Mouse (Mus musculus): Measurements from ENCODE around the gene Eif2b5. TPM values are rescaled to one million over a fixed set of nuclear protein-coding genes. Genes with fewer than 3 reads are reported as not detected.
"Not testable (repeated sequence)": the region's sequence is repeated elsewhere in the genome, so short reads cannot be mapped to it uniquely, and the experiment has no call there.

Gene Eif2b5
- 157 and 169 TPM in 2 replicates for polyA plus RNA-seq (2016; fragmentation: Nextera tagmentation; extraction: Ambion mirVana)

GRCm38 (mm10) chr16:20498677-20499475 is at the start of gene Eif2b5:
TSS of gene Eif2b5 (plus strand) at chr16:20498817.
- H3K27ac ChIP-seq (replicated peaks) = peak within 1 kb of the TSS; percentile 91
- peaks cover 12% of the 10 kb centered on the region for H3K27me3 ChIP-seq (replicated peaks; ENCODE audit: low read depth, poor library complexity, severe bottlenecking)
- under 1% methylated on average over 49 of the region's 49 CpGs for WGBS
- peaks cover 39% of the 10 kb centered on the region for H3K36me3 ChIP-seq (replicated peaks)
- peak; percentile 91 for DNase-seq (ENCODE audit: low spot score)
- H3K4me3 ChIP-seq = peak within 1 kb of the TSS; percentile 88
- H3K9me3 ChIP-seq = no peaks in the 10 kb centered on the region
- peaks cover 20% of the 10 kb centered on the region for H3K4me1 ChIP-seq

- no peaks in the 10 kb centered on the region for H3K4me1 ChIP-seq
- 82% methylated on average over 6 of the region's 6 CpGs for WGBS
- H3K4me3 ChIP-seq = no peak overlapping the region
- H3K27ac ChIP-seq (replicated peaks) = no peak overlapping the region
- DNase-seq (ENCODE audit: low spot score) = no peak
- H3K36me3 ChIP-seq (replicated peaks) = no peaks in the 10 kb centered on the region
- no peaks in the 10 kb centered on the region for H3K27me3 ChIP-seq (replicated peaks; ENCODE audit: low read depth, poor library complexity, severe bottlenecking)
- H3K9me3 ChIP-seq = no peaks in the 10 kb centered on the region
These were observed 46.8 kb upstream of the Eif2b5 start for GRCm38 (mm10) chr16:20451774-20452173.

DNA sequence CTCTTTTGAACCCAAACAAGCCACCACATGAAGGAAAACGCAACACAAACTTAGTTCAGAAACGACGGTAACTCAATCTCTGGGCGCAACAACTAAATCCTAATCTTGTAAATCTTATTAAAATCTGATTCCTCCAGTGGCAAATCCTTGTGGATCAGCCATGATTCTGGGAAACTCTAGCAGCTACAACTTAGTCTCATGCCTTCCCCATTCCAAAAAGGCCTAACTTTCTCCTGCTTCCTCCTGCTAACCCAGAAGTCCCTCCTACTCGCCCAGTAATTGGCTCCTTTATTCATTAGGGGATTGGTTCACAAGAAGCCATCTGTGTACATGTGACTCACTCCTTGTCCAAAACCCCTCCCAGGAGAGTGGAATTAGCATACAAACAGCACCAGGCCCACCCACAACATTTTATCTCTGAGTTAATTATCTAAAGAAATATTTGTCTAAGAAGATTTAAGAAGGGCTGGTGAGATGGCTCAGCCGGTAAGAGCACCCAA is 44.4 kb upstream of the Eif2b5 start:
- 93% methylated on average over 6 of the region's 6 CpGs for WGBS
- no peaks in the 10 kb centered on the region for H3K9me3 ChIP-seq
- no peaks in the 10 kb centered on the region for H3K36me3 ChIP-seq (replicated peaks)
- H3K4me1 ChIP-seq = no peaks in the 10 kb centered on the region
- H3K27me3 ChIP-seq (replicated peaks; ENCODE audit: low read depth, poor library complexity, severe bottlenecking) = no peaks in the 10 kb centered on the region
- H3K4me3 ChIP-seq = no peak overlapping the region
- no peak for DNase-seq (ENCODE audit: low spot score)
- no peak overlapping the region for H3K27ac ChIP-seq (replicated peaks)

DNA sequence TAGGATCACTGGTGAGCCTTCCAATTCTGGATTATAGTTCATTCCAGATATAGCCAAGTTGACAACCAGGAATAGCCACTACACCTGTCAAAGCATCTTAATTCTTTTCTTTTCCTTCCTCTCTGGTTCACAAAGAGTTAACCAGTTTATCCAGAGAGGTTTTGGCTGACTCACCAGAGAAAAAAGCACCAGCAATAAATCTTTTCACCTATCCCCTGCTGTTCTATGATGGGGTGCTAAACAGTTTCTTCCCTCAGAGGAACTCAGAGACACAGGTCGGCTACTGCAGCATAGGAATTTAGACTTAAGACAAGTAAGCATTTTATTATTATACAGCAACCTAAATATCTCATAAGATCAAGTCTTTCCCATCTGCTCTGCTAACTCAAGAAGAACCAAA is 42.5 kb upstream of the Eif2b5 start:
- H3K4me1 ChIP-seq = no peaks in the 10 kb centered on the region
- 52% methylated on average over 1 of the region's 1 CpGs for WGBS
- H3K9me3 ChIP-seq = no peaks in the 10 kb centered on the region
- no peaks in the 10 kb centered on the region for H3K36me3 ChIP-seq (replicated peaks)
- DNase-seq (ENCODE audit: low spot score) = no peak
- H3K27me3 ChIP-seq (replicated peaks; ENCODE audit: low read depth, poor library complexity, severe bottlenecking) = no peaks in the 10 kb centered on the region
- H3K4me3 ChIP-seq = no peak overlapping the region
- no peak overlapping the region for H3K27ac ChIP-seq (replicated peaks)

DNA sequence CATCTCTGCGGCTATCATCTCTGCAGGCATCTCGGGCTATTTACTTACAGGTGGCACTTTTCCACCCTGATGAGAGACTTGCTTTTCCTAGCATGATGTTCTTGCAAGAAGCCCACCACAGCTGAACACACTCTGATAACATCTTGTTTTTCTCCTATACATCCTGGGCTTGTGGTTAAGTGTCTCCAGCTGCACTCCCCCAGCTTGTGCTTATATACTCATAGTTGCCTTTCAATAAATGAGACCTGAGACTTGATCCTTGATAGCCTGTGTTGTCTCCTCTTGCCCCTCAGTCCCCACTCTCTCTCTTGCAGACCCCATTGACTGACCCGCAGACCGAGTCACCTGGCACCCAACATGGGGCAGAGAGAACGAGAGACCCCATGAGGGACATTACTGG is 39.9 kb upstream of the Eif2b5 start:
- not testable (repeated sequence) for H3K27me3 ChIP-seq (replicated peaks; ENCODE audit: low read depth, poor library complexity, severe bottlenecking)
- WGBS = 95% methylated on average over 5 of the region's 5 CpGs

DNA sequence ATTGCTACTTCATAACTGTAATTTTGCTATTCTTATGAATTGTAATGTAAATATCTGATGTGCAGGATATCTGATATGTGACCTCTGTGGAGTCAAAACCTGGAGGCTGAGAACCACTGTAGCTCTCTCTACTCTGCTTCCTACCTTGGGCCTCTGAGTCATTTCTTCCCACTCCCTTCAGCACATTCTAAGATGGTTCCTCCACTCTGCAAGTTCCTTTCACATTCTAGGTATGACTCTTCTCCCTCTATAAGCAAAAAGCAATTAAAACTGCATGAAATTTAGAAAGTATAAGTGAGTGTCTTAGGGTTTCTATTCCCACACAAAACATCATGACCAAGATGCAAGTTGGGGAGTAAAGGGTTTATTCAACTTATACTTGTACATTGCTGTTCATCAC is 33.9 kb upstream of the Eif2b5 start:
- DNase-seq (ENCODE audit: low spot score) = no peak
- Histone ChIP-seq H3K4me1 (no peaks in the 10 kb centered on the region), H3K36me3 (replicated peaks) (no peaks in the 10 kb centered on the region), H3K9me3 (no peaks in the 10 kb centered on the region), H3K4me3 (no peak overlapping the region), H3K27ac (replicated peaks) (no peak overlapping the region), H3K27me3 (replicated peaks; ENCODE audit: low read depth, poor library complexity, severe bottlenecking) (no peaks in the 10 kb centered on the region)

More for the DNA sequence above, 39.9 kb upstream of the Eif2b5 start:
- not testable (repeated sequence) for DNase-seq (ENCODE audit: low spot score); H3K4me1 ChIP-seq; H3K27ac ChIP-seq (replicated peaks); H3K9me3 ChIP-seq; H3K4me3 ChIP-seq; H3K36me3 ChIP-seq (replicated peaks)

- WGBS = 88% methylated on average over 2 of the region's 2 CpGs
- no peaks in the 10 kb centered on the region for H3K9me3 ChIP-seq
These were observed 27.6 kb upstream of the Eif2b5 start for GRCm38 (mm10) chr16:20470981-20471380.

GRCm38 (mm10) chr16:20471686-20472085 is 26.9 kb upstream of the Eif2b5 start:
- H3K4me3 ChIP-seq = no peak overlapping the region
- no peaks in the 10 kb centered on the region for H3K27me3 ChIP-seq (replicated peaks; ENCODE audit: low read depth, poor library complexity, severe bottlenecking)
- no peaks in the 10 kb centered on the region for H3K4me1 ChIP-seq
- WGBS = 88% methylated on average over 1 of the region's 1 CpGs
- DNase-seq (ENCODE audit: low spot score) = no peak
- no peak overlapping the region for H3K27ac ChIP-seq (replicated peaks)
- H3K9me3 ChIP-seq = no peaks in the 10 kb centered on the region
- no peaks in the 10 kb centered on the region for H3K36me3 ChIP-seq (replicated peaks)

More at GRCm38 (mm10) chr16:20470981-20471380, 27.6 kb upstream of the Eif2b5 start:
- H3K36me3 ChIP-seq (replicated peaks) = no peaks in the 10 kb centered on the region
- H3K27ac ChIP-seq (replicated peaks) = no peak overlapping the region
- H3K4me1 ChIP-seq = no peaks in the 10 kb centered on the region
- no peak overlapping the region for H3K4me3 ChIP-seq
- no peaks in the 10 kb centered on the region for H3K27me3 ChIP-seq (replicated peaks; ENCODE audit: low read depth, poor library complexity, severe bottlenecking)
- DNase-seq (ENCODE audit: low spot score) = no peak

GRCm38 (mm10) chr16:20473748-20474147 is 24.9 kb upstream of the Eif2b5 start:
- H3K27me3 ChIP-seq (replicated peaks; ENCODE audit: low read depth, poor library complexity, severe bottlenecking) = no peaks in the 10 kb centered on the region
- no peak for DNase-seq (ENCODE audit: low spot score)
- H3K36me3 ChIP-seq (replicated peaks) = no peaks in the 10 kb centered on the region
- peaks cover 9% of the 10 kb centered on the region for H3K4me1 ChIP-seq
- 91% methylated on average over 1 of the region's 1 CpGs for WGBS
- H3K4me3 ChIP-seq = no peak overlapping the region
- H3K9me3 ChIP-seq = no peaks in the 10 kb centered on the region
- H3K27ac ChIP-seq (replicated peaks) = no peak overlapping the region

DNA sequence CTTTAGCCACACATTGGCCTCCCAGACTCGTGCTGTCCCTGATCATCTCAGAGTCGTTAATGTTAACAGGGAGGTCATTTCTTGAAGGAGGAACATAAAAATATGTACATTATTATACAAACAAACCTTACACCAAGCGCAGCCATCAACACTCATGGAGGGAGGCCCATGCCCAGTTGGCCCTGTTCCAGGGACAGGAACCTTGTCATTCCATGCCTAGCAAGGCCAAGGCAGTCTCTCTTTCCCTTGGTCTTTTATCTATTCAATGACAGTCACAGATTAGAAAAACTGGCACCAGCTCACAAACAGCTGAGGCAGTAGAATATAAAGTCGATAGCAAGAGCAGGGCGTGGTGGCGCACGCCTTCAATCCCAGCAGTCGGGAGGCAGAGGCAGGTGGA is 24.4 kb upstream of the Eif2b5 start:
- Histone ChIP-seq H3K36me3 (replicated peaks) (no peaks in the 10 kb centered on the region), H3K4me3 (no peak overlapping the region), H3K27me3 (replicated peaks; ENCODE audit: low read depth, poor library complexity, severe bottlenecking) (no peaks in the 10 kb centered on the region), H3K9me3 (no peaks in the 10 kb centered on the region), H3K27ac (replicated peaks) (no peak overlapping the region), H3K4me1 (peaks cover 9% of the 10 kb centered on the region)
- WGBS = 93% methylated on average over 8 of the region's 8 CpGs
- DNase-seq (ENCODE audit: low spot score) = no peak

- no peaks in the 10 kb centered on the region for H3K9me3 ChIP-seq
- no peak for DNase-seq (ENCODE audit: low spot score)
- H3K27ac ChIP-seq (replicated peaks) = no peak overlapping the region
- WGBS = 84% methylated on average over 6 of the region's 6 CpGs
- no peaks in the 10 kb centered on the region for H3K36me3 ChIP-seq (replicated peaks)
- H3K4me3 ChIP-seq = no peak overlapping the region
- H3K27me3 ChIP-seq (replicated peaks; ENCODE audit: low read depth, poor library complexity, severe bottlenecking) = no peaks in the 10 kb centered on the region
- peaks cover 9% of the 10 kb centered on the region for H3K4me1 ChIP-seq
These were observed 23.8 kb upstream of the Eif2b5 start for GRCm38 (mm10) chr16:20474786-20475185.

DNA sequence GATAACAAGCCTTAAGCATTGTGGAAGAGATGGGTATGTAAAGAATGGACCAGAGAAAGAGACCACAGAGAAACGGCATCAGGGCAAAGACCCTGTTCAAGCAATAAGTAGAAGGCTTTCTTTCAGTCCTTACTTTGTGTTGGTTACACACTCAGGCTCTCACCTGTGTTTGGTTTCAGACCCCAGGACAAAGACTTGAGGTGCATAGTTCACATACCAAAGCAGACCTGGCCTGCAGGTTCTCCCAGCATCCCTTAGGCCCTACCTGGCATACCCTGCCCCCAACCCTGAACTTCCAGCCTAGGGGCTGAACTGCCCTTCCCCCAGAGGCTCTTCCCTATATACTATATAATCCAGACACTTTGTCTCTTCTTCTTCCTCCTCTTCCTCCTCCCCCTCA is 23.3 kb upstream of the Eif2b5 start:
- H3K36me3 ChIP-seq (replicated peaks) = no peaks in the 10 kb centered on the region
- no peak overlapping the region for H3K27ac ChIP-seq (replicated peaks)
- H3K4me3 ChIP-seq = no peak overlapping the region
- H3K4me1 ChIP-seq = peaks cover 9% of the 10 kb centered on the region
- H3K27me3 ChIP-seq (replicated peaks; ENCODE audit: low read depth, poor library complexity, severe bottlenecking) = no peaks in the 10 kb centered on the region
- H3K9me3 ChIP-seq = no peaks in the 10 kb centered on the region
- DNase-seq (ENCODE audit: low spot score) = no peak
- WGBS = 85% methylated on average over 1 of the region's 1 CpGs

DNA sequence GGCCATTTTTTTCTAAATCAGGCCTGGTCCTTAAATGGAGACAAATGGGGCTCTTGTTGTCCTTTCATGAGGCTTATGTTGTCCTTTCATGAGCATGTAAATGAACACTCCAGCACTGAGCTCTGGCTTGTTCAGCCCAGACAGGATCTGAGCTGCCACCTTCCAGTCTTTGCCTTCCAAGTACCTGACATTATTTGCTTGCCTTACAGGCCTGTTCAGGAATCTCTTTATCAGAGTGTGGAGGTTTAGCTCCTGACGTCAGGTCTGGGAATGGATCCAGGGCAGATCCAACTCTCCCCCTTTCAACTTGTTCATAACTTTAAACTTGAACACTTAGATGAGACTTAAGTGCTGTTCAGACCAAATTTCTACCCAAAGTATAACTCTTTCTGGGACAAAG is 21.8 kb upstream of the Eif2b5 start:
- WGBS = 59% methylated on average over 1 of the region's 1 CpGs
- no peaks in the 10 kb centered on the region for H3K36me3 ChIP-seq (replicated peaks)
- peaks cover 9% of the 10 kb centered on the region for H3K4me1 ChIP-seq
- no peak overlapping the region for H3K27ac ChIP-seq (replicated peaks)
- H3K4me3 ChIP-seq = no peak overlapping the region
- no peaks in the 10 kb centered on the region for H3K9me3 ChIP-seq
- DNase-seq (ENCODE audit: low spot score) = no peak
- no peaks in the 10 kb centered on the region for H3K27me3 ChIP-seq (replicated peaks; ENCODE audit: low read depth, poor library complexity, severe bottlenecking)

All from embryonic facial prominence, embryonic 10.5 days (tissue).